Mouse (Mus musculus) brain, embryonic 14.5 days (tissue): ENCODE measurements around the gene Theg.

Experiments used
- CTCF ChIP-seq: fragments of 200-500 bp; IDR thresholded peaks from 2 replicates; pipeline ENCODE4 v1.5.1; 2012; ENCODE audit warnings: inconsistent platforms, mild to moderate bottlenecking, moderate library complexity, borderline replicate concordance; ENCODE audit not compliant: insufficient read depth, insufficient read length; ENCODE audit errors: extremely low read depth
- POLR2A ChIP-seq: fragments of 200-500 bp; IDR thresholded peaks from 2 replicates; pipeline ENCODE4 v1.6.1; 2012; ENCODE audit warnings: mild to moderate bottlenecking, inconsistent platforms, borderline replicate concordance; ENCODE audit not compliant: poor library complexity, insufficient read depth, insufficient read length, severe bottlenecking; ENCODE audit errors: extremely low read depth

DNA sequence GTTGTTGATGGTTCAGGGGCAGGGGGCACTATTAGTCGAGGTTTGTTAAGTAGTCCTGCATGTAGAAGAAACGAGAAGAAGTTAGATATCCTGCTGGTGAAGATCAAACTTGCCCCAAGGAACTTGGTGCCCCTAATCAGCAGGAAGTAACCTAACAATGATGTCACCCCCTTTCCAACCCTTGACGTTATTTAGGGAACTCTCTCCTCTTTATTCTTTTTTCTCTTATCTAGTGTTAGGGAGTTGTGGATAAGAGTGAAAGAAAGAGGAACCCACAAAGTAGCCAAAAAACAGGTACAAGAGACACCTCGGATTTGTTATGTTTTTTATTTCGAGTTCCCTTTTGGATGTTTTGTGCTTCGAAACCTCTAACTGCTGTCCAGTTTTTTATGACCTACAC is 7.0 kb upstream of the Theg start:
- TF ChIP-seq CTCF (no peak), POLR2A (no peak)
